Mouse (Mus musculus): ENCODE results near the gene Gm11273.
"Not testable (repeated sequence)": the region's sequence is repeated elsewhere in the genome, so short reads cannot be mapped to it uniquely, and the experiment has no call there.

The Gm11273 gene

GRCm38 (mm10) chr13:21501182-21501581 is at the start of gene Gm11273:
Gm11273 (minus strand) TSS chr13:21501418.
- not testable (repeated sequence) for DNase-seq (ENCODE audit: low read depth, low spot score)

GRCm38 (mm10) chr13:21550416-21551110 is 49.3 kb upstream of the Gm11273 start:
- no peak for DNase-seq (ENCODE audit: low read depth, low spot score)

GRCm38 (mm10) chr13:21549487-21549886 is 48.3 kb upstream of the Gm11273 start:
- DNase-seq (ENCODE audit: low read depth, low spot score): no peak

DNA sequence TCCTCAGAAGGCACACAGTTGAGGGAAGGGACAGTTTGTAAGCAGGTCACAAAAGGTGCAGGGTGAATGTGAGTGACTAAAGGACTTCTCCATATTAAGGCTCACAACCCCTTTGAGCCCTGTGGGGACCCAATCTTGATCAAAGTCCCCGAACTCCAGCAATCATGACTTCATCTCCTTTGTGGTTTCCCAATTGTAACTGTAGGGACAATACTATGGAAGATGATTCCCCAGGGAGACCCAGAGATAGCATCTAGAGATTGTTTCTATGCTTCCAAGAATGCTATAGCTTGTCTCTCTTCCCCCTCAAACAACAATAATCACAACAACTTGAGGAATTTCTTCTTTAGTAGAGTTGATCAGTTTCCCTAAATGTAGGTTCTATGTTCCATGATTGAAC is 41.5 kb upstream of the Gm11273 start, which contains the start of gene Olfr1366:
Olfr1366 (minus strand) TSS at position 101 of the 400 bp plus-strand sequence.
- DNase-seq (ENCODE audit: low read depth, low spot score): no peak

DNA sequence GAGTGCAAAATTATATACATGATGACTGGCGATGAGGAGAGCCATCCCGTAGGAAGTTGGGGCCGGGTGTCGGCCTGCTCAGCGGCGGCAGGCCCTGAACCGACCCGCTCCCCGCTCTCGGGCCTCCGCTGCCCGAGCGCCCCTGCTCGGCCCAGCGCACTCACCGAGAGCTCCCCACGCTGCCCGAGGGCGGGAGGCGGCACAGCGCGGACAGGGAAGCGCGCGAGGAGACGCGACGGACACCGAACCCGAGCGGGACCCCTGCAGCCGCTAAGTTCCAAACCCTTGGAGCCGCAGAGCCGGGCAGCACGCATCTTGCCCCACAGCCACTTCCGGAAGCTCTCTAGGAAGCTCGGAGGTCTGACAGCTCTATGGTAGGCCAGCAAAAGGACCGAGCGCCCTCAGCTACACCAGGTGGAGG is 29.6 kb upstream of the Gm11273 start, which contains the start of gene Zkscan8:
Zkscan8 (minus strand) TSS at position 340 of the 421 bp plus-strand sequence.
- peak; percentile 88 for DNase-seq (ENCODE audit: low read depth, low spot score)

- DNase-seq (ENCODE audit: low read depth, low spot score): peak; percentile 2
Measured at GRCm38 (mm10) chr13:21530136-21530535, 28.9 kb upstream of the Gm11273 start.

- peak; percentile 77 for DNase-seq (ENCODE audit: low read depth, low spot score)
Measured at GRCm38 (mm10) chr13:21506221-21506649, 5.0 kb upstream of the Gm11273 start.

DNA sequence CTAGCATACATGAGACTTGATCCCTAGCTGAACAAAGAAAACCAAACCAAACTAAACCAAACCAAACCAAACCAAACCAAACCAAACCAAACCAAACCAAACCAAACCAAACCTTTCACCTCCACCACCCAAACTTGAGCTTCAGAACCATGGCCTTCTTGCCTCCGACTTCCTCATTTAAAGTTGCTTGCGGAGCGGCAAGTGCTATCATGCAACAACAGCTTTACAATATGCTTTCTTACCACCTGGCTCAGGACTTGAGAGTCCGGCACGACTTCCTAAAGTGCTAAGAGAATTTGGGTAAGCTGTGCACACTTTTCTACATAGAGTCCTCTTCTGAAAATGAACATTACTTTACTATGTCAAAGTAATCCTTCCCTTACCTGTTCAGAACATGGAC is 1.1 kb upstream of the Gm11273 start:
- DNase-seq (ENCODE audit: low read depth, low spot score): no peak

DNA sequence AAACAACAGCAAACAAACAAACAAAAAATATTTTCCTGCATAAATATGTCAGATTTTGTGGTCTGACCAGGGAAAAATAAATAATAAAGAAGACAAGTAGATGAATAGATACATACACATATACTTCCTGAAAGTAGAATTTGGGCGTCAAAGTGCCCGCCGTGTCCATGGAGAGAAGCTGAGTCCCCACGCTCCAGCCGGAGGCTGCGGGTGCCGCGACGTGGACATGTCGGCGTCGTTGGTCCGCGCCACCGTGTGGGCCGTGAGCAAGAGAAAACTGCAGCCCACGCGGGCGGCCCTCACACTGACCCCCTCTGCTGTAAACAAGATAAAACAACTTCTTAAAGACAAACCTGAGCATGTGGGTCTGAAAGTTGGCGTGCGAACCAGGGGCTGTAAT is 6.1 kb downstream of the Gm11273 start, which contains the start of gene AK157302:
AK157302 (plus strand) TSS at position 144 of the 400 bp plus-strand sequence.
- no peak for DNase-seq (ENCODE audit: low read depth, low spot score)

DNA sequence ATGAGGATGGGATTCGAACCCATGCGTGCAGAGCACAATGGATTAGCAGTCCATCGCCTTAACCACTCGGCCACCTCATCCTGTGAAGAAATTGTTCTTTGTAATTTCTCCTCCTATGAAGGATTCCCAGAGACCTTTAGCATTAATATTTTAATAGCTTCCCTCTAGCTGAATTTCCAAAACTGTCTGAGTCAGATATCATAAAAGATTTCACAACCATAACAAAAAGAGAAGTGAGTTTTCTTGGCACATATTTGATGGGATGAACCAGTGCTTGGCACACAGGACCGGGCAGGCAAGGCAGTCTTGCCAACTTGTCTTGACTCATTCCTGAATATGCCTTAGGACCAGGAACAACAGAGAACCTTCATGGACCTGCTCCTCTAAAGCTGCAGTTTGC is 8.4 kb downstream of the Gm11273 start:
- no peak for DNase-seq (ENCODE audit: low read depth, low spot score)

GRCm38 (mm10) chr13:21486881-21487280 is 14.3 kb downstream of the Gm11273 start:
- no peak for DNase-seq (ENCODE audit: low read depth, low spot score)

DNA sequence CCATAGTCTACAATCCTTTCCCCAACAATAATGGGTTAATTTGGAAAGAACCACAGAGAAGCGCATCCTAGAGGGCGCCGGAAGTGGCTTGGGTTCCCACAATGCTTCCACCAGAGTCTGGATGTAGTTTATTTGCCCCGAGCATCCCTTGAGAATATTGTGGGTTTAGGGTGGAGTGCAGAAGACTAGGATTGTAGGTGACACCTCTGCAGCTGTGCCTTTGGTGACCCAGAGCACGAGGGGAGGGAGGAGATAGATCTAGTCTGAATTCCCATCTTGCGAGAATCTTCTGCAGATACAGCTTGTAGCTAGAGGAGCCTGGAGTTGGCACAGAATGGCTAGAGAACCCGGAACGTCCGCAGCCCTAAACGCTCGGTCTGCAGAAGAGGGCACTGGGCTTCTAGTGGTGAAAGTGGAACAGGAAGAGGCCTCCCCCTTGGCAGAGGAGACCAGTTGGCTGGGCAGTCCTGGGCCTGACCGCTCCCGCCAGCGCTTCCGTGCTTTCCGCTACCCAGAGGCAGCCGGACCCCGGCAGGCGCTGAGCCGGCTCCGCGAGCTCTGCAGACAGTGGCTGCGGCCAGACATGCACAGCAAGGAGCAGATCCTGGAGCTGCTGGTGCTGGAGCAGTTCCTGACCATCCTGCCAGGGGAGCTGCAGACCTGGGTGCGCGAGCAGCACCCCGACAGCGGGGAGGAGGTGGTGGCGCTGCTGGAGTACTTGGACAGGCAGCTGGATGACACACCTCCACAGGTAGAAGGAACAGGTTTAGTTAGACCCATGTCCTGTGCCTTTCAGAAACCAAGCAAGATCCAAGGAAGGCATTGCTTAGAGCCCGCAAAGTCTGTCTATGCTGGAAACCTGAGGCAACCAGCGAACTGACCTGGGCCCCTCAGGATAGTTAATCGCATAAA is 22.2 kb downstream of the Gm11273 start, which contains the start of the genes Zkscan4 and Gm10065:
Zkscan4 (plus strand) TSS at position 149 of the 912 bp plus-strand sequence.
Gm10065 (minus strand) TSS at position 683 of the 912 bp plus-strand sequence.
- peak; percentile 38 for DNase-seq (ENCODE audit: low read depth, low spot score)

DNA sequence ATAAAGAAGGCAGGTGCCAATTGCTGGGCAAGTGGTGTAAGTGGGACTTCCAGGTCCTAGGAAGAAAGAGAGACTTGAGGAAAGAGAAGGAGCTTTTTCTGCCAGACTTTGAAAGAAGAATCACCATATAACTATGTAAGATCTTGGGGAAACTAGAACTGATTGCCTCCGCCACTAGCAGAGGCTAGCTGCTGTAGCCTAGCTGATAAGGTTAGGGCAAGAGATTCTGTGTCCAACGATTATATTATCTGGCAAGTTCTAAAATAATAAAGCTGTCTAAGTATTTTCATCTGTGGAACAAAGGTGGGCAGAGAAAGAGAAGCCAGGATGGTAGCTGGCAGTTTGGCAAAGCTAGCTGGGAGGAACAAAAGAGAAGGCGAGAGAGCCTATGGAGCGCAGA is 28.8 kb downstream of the Gm11273 start:
- DNase-seq (ENCODE audit: low read depth, low spot score): no peak

DNA sequence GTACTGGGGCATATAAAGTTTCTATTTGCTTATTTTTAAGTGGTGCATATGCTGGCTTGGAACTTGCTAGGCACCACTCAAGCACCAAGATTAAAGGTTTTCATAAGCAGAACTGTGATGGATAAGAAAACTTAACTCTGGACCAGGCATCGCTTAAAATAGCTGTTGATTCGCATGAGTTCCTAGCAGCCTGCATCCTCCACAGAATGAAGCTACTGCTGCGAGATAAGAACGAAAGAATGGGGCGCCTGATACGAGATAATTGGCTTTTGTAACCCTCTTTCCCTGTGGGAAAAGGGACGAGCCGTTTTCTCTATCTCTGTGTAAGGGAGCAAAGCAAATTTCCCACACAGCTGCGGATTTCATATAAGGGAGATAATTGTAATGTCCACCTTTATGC is 32.1 kb downstream of the Gm11273 start:
- no peak for DNase-seq (ENCODE audit: low read depth, low spot score)

DNA sequence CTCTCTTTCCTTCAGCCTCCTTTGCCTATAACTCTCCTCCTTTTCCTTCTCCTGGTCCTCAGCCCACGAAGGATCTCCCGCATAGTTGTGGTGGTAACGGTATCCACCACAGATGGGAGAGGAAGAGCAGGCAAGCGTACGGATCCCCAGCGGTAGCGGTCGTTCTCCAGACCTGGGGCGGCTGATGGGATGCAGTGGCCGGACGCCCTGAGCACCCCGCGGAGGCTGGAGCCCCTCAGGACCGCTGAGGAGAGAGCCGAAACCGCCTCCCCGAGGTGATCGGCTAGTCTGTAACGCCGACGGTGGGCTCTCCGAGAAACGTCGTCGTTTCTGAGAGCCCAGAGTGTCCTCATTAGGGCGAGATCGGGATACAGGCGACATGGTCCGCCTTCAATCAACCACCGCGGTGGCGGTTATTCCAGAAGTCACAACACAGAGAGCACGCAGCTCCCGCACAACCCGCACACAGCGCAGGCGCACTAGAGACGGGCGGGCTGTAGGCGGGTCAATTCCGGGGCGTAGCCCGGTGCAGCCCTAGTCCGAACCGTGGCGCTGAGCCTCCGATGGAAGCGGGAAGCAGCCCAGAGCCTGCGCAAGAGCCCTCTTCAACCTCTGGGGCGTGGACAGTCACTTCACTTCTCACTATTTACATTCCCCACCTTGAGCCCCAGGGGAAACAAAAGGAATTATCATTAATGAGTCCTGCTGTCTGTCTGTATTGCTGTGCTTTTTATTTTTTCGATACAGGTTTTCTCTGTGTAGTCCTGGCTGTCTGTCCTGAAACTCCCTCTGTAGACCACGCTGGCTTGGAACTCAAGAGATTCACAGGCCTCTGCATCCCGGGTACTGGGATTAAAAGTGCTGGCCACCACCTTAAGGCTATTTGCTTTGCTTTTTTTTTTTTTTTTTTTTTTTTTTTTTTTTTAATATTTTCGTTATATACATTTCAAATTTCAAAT is 32.9 kb downstream of the Gm11273 start, which contains the start of gene Nkapl:
Nkapl (minus strand) TSS at position 449 of the 959 bp plus-strand sequence.
- DNase-seq (ENCODE audit: low read depth, low spot score): peak; percentile 81

DNA sequence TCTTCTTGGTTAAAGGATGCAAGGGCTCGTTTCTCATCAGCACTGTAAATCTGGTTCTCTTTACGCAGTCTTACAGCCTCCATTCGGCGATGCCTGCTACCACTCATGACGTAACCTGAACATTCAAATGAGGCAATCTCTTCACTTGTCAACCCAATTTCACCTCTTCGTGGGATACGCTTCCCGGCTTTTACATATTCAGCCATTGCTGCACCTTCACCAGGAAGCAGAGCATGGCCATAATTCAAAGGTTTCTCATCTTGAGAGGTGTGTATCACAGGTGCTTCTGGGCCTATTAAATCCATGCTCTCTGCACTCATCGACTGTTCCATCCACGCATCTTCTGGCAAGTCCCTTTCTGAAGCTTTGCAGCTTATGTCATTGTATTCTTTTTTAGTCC is 33.9 kb downstream of the Gm11273 start:
- DNase-seq (ENCODE audit: low read depth, low spot score): no peak

GRCm38 (mm10) chr13:21462516-21462915 is 38.7 kb downstream of the Gm11273 start:
- DNase-seq (ENCODE audit: low read depth, low spot score): not testable (repeated sequence)

GRCm38 (mm10) chr13:21456347-21456746 is 44.9 kb downstream of the Gm11273 start:
- DNase-seq (ENCODE audit: low read depth, low spot score): no peak

- no peak for DNase-seq (ENCODE audit: low read depth, low spot score)
Measured at GRCm38 (mm10) chr13:21454133-21454532, 47.1 kb downstream of the Gm11273 start.

DNA sequence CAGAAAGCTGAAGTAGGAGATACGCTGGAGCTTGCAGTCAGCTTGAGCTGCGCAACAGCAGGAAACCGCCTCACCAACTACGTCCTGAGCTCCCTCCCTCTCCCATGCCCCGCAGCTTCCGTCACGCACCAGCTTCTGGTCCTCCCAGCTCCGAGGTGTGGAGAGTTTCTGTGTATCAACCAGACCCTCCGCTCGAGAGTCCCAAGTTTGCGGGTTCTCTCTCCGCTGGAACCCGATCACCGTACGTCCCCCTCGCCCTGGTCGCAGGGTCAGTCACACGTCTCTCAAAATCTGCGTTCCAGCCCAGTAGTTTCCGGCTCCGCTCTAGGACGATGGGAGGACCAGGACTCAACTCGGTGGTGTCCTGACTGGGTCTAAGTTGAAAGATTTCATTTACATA is 47.8 kb downstream of the Gm11273 start, which contains the start of gene Zscan26:
Zscan26 (minus strand) TSS at position 282 of the 400 bp plus-strand sequence.
- DNase-seq (ENCODE audit: low read depth, low spot score): peak; percentile 86

GRCm38 (mm10) chr13:21453042-21453441 is 48.2 kb downstream of the Gm11273 start:
- no peak for DNase-seq (ENCODE audit: low read depth, low spot score)
